Mouse (Mus musculus) cerebellum, adult 11 months (tissue): ENCODE results near the gene Zc3h13.

Experiments used
- DNase-seq: peaks from one replicate; pipeline ENCODE4 v3.0.0; 2022

Gene Zc3h13

DNA sequence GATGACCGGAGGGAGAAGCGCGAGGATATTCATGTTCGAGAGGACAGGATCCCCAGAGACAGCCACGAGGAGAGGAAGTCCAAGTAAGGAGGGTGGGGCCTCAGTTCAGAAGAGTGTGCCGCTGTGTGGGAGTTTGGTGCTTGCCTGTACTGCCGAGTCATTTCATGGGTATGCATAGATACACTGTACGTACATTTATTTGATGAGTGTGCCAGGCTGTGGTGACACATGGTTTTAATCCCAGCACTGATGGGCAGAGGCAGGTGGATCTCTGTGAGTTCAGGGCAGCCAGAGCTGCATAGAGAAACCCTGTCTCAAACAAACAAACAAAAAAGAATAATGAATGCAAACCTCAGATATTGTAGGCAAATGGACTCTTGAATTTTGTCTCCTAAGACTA, 43.9 kb downstream of the Zc3h13 start:
- DNase-seq, result no peak

- no peak for DNase-seq
These were observed 46.4 kb downstream of the Zc3h13 start for GRCm38 (mm10) chr14:75330621-75331020.

DNA sequence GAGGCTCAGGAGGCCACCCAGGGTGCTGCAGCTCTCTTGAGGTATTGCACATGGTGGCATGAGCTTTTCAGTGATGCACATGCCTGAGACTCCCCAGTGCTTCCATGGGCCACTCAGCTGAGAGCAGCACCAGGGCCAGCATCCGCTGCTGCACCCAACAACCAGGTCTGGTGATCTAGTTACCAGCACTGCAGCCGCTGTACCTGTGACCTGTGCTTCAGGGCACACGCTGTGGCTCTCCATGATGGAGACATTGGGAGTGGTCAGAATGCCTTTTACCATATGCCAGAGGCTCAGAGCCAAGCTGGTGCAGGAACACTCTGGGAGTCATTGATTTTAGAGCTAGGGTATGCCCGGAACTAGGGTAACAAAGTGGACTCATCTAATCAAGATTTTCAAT, 50.1 kb downstream of the Zc3h13 start:
- peak; percentile 25 for DNase-seq

DNA sequence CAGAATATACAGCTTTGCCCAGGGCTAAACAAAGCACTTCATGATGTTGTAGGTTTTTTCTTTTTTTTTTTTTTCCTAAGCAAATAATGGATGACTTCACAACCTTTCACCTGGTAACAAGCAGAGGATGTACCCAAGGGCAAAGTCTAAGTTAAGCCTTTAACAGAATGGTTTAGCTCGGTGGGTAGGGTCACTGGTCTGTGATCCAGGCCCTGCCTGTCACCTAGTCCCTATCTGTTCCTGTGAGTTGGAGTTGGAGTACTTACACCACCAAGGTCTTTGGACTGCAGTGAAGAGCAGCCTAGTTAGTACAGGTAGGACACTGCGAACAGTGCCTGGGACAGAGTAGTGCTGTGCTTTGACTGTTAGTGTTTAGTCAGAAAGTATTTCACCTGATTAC, 53.7 kb downstream of the Zc3h13 start:
- no peak for DNase-seq

DNA sequence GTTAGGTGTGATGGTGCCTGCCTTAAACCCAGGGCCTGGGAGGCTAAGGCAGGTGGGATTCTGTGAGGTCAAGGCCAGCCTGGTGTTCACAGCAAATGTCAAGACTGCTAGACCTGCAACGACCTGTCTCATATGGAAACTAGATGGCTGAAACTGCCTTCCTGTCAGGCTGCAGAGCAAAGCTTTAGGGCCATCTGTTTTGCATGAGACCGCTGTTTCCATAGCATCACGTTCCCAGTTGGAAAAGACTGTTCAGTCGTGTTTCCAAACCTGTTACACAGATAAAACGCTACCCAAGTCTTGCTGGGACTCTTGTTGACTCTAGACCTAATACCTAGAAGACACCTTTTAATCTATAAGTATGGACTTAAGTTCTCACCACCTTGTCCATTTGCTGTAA, 61.9 kb downstream of the Zc3h13 start:
- no peak for DNase-seq

GRCm38 (mm10) chr14:75351626-75352025, 67.5 kb downstream of the Zc3h13 start:
- DNase-seq, result no peak

DNA sequence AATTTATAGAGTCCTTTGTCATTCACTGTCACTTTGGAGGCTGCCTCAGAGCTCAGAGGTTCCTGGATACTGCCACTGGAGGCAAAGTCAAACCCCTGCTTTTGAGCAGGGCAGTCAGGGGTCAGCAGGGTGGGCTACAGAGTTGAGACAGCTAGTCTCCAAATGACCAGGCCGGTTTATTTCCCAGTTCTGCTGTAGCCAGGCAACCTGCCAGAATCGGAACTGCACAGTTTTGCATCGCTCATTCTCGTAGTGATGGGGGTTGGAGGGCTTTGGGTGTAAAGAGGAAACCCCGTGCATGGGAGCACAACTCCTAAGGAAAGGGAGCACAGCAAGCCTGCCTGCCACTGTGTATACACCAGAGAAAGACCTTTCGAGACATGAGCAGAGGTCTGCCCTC, 79.1 kb downstream of the Zc3h13 start:
- DNase-seq, result no peak

DNA sequence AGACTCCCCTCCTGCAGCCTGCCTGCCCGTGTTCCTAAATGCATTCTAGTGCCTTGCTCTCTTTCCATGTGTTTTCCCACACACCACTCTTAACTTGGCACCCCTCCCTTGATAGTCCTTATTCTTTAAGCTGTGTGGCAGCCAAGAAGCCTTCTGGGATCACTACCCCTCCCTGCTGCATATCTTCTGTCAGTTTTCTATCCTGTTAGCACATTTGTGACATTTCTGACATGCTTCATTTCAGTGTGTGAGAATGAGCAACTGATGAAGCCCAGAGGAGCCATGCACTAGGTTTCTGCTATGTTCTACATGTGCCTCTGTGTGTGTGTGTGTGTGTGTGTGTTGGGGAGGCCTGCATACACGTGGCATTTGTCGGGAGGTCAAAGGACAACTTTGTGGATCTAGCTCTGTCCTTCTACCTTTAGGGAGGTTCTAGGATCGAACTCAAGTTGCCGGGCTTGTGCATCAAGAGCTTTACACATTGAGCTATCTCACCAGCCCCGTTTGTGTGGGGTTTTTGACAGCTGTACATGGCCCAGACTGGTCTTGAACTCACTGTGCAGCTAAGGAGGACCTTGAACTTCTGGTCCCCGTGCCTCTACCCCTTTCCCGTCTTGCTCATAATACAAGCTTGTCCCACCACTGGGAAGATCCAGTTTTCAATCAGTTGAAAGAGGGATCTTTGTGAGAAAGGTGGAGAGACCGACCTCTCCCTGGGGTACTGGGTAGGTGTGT, 81.3 kb downstream of the Zc3h13 start:
- no peak for DNase-seq

- DNase-seq, result no peak
These were observed 82.6 kb downstream of the Zc3h13 start for GRCm38 (mm10) chr14:75366741-75367140.

DNA sequence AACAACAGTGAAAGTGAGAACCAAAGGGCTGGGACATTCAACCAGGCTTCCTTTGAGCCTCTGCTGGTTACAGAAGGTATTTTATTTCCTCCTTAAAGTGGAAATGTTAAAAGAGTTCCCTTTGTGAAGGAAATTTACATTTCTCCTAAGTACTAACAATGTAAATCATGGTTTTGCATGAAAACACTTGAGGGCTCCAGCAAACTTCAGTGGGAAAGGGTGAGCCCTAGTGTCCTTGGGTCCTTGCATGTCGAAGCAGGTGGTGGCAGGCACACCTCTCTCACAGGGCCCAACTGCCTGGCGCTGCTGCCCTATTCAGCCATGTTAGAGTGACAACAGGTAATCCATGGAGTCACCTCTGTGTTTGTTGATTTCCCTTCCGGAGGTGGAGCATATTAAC, 83.3 kb downstream of the Zc3h13 start:
- no peak for DNase-seq

GRCm38 (mm10) chr14:75369880-75370279, 85.7 kb downstream of the Zc3h13 start:
- DNase-seq, result no peak

DNA sequence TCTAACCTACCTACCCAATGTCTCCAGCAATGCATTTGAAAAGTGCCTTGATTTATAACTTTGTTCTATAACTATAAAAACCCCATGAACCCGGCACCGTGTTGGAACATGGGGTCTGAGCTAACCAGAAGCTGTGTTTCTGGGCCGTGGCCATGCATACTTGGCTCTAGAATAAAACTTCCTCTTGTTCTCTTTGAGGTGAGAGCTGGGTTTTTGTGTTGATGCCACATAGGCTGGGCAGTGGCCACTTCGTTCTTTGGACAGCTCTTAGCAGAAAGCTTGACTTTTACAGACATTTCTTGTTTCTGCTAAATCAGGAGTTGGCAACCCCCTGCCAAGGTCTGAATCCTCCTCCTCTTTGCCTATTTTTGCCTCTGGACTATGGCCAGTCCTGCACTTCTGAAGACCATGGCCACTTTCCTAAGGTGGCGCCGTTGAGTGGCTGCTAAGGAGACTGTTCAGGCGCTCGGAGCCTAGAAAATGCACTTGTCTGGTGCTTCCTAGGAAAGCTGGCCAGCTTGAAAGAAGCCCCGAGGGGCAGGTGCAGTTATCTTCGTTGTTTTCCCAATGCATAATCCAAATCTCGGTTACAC, 90.9 kb downstream of the Zc3h13 start:
- peak; percentile 12 for DNase-seq

DNA sequence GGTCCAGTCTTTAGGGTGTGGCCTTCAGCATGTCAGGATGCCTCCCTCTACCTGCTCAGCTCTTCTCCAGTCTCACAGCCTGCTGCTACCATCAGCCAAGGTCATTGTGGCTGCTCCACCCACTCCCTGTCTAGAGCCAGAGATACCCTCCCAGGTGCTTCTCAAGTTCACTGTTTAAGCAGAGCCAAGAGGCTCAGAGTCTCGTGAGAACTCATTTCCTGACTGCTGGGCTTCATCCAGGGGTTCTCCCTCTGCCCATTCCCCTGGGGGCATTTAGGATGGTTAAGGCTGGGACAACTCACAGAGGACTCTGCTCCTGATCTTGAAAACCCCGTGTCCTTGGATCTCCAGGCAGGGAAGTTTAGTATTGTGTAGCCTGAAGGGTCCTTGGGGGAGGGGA, 92.1 kb downstream of the Zc3h13 start:
- no peak for DNase-seq

- DNase-seq, result no peak
These were observed 93.4 kb downstream of the Zc3h13 start for GRCm38 (mm10) chr14:75377612-75378011.
